Mouse (Mus musculus): Measurements from ENCODE around the gene Tsc22d3.
"Not testable (repeated sequence)": the region's sequence is repeated elsewhere in the genome, so short reads cannot be mapped to it uniquely, and the experiment has no call there.

Gene Tsc22d3

GRCm38 (mm10) chrX:140565759-140566158 lies 34.7 kb downstream of the Tsc22d3 start:
- in situ Hi-C loops (cut with MboI, MseI), result no loop called here

GRCm38 (mm10) chrX:140565212-140565611 lies 35.2 kb downstream of the Tsc22d3 start:
- in situ Hi-C loops (cut with MboI, MseI), result no loop called here

GRCm38 (mm10) chrX:140564777-140565176 lies 35.7 kb downstream of the Tsc22d3 start:
- in situ Hi-C loops (cut with MboI, MseI), result no loop called here

- in situ Hi-C loops (cut with MboI, MseI), result no loop called here
Observed at GRCm38 (mm10) chrX:140558176-140558844, 42.1 kb downstream of the Tsc22d3 start.

- in situ Hi-C loops (cut with MboI, MseI), result no loop called here
Observed at GRCm38 (mm10) chrX:140555965-140556364, 44.5 kb downstream of the Tsc22d3 start.

GRCm38 (mm10) chrX:140555423-140555822 lies 45.0 kb downstream of the Tsc22d3 start:
- in situ Hi-C loops (cut with MboI, MseI), result no loop called here

- in situ Hi-C loops (cut with MboI, MseI), result no loop called here
Observed at GRCm38 (mm10) chrX:140547660-140548419, 52.6 kb downstream of the Tsc22d3 start.

GRCm38 (mm10) chrX:140544737-140545136 lies 55.7 kb downstream of the Tsc22d3 start:
- in situ Hi-C loops (cut with MboI, MseI), result no loop called here

GRCm38 (mm10) chrX:140542938-140543673 lies 57.4 kb downstream of the Tsc22d3 start:
- in situ Hi-C loops (cut with MboI, MseI), result no loop called here

GRCm38 (mm10) chrX:140542474-140542845 lies 58.0 kb downstream of the Tsc22d3 start:
- in situ Hi-C loops (cut with MboI, MseI), result no loop called here

- in situ Hi-C loops (cut with MboI, MseI), result no loop called here
Observed at GRCm38 (mm10) chrX:140541711-140542473, 58.6 kb downstream of the Tsc22d3 start.

GRCm38 (mm10) chrX:140540500-140541114 lies 59.9 kb downstream of the Tsc22d3 start:
- in situ Hi-C loops (cut with MboI, MseI), result no loop called here

GRCm38 (mm10) chrX:140539831-140540230 lies 60.6 kb downstream of the Tsc22d3 start:
- in situ Hi-C loops (cut with MboI, MseI), result not testable (repeated sequence)

GRCm38 (mm10) chrX:140539111-140539680 lies 61.3 kb downstream of the Tsc22d3 start:
- in situ Hi-C loops (cut with MboI, MseI), result no loop called here

GRCm38 (mm10) chrX:140538649-140539048 lies 61.8 kb downstream of the Tsc22d3 start:
- in situ Hi-C loops (cut with MboI, MseI), result no loop called here

- in situ Hi-C loops (cut with MboI, MseI), result no loop called here
Observed at GRCm38 (mm10) chrX:140537662-140538061, 62.8 kb downstream of the Tsc22d3 start.

GRCm38 (mm10) chrX:140535487-140535886 lies 65.0 kb downstream of the Tsc22d3 start:
- in situ Hi-C loops (cut with MboI, MseI), result no loop called here

- in situ Hi-C loops (cut with MboI, MseI), result no loop called here
Observed at GRCm38 (mm10) chrX:140534306-140534705, 66.2 kb downstream of the Tsc22d3 start.

GRCm38 (mm10) chrX:140532325-140532724 lies 68.1 kb downstream of the Tsc22d3 start:
- in situ Hi-C loops (cut with MboI, MseI), result no loop called here

- in situ Hi-C loops (cut with MboI, MseI), result no loop called here
Observed at GRCm38 (mm10) chrX:140531356-140531755, 69.1 kb downstream of the Tsc22d3 start.

- in situ Hi-C loops (cut with MboI, MseI), result no loop called here
Observed at GRCm38 (mm10) chrX:140530632-140531031, 69.8 kb downstream of the Tsc22d3 start.
